Mouse (Mus musculus): ENCODE data around the gene Hpse2.

The Hpse2 gene

DNA sequence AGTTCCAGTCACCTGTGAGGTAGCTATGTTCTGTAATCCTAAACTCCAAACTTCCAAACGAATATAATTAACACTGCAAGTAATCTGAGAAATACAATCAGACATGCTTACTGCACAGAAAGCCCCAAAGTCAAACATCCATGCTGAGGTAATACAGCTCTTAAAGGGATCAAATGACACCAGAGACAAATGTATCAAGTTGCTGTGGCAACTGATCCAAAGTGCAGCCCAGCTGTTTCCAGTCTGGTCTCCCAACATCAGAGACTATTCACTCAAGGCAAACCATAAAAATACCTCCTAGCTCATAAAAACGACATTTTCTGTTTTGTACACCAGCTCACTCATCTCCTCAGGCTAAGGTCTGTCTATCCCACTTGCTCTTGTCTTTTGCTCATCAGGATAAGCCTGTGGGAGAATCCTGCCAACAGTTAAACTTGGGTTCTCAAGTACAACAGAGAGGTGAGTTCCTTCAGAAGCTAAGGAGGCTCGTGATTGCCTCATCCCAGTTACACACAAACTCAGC is 440.0 kb downstream of the Hpse2 start:
- DNase-seq = peak; percentile 15 to 38

DNA sequence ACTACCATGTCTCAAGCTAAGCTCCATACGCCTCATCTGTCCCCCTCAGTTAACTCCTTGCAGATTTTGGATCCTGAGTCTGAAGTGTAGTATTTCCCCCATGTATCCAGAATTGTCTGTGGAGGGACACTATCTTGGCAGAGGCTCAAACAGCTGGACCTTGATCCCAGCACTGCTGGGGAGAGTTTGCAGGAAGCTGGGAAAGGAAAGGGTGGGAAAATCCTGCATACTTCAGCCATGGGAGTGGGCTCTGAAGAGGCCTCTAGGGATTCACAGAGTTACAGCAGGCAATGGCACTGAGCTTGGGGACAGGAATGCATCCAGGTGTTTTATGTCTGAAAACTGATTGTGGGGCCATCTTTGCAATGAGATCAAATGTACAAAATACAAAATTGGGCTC is 450.6 kb downstream of the Hpse2 start:
- peak; percentile 12 to 22 for DNase-seq

DNA sequence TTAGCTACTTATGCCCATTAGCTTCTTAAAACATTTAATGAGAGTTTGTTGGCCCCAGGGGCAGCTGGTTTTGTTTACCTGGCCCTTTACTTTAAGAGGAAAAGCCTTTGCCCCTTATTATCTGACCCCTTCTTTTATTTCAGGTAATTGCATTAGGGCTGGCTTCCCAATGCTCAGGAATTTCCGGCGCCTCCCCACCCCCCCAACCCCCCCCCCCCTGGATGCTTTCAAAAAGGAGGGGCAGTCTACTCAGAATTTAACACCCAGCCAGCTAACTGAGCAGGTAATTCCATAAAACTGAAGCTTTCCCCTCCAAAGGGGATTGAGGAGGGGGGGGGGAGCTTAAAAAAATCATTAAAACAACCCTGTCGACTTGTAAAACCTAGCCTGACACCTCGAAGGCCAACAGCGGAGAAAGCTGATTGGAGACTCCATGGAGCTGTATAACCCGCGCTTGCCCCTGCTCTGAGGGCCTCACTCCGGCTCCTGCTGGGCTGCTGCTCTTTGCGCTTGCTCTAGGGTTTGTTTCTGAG is 451.4 kb downstream of the Hpse2 start:
- no peak for DNase-seq

DNA sequence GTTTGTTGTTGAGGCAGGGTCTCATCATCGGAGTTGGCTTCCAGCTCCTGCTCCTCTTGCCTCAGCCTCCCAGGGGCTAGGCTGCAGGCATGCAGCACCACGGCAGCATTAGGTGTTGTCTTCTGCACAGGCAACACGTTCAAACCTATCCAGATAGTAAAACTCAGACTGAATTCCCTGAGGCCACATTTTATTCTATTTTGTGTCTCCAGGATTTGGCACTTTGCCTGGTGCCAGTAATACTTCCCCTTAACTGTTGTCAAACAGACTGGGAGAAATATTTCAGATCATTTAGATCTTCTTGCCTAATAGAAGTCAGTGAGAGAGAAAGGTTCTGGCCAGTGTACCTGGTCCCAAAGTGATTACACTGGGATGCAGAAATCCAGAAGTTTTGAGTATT is 458.5 kb downstream of the Hpse2 start:
- no peak for DNase-seq

DNA sequence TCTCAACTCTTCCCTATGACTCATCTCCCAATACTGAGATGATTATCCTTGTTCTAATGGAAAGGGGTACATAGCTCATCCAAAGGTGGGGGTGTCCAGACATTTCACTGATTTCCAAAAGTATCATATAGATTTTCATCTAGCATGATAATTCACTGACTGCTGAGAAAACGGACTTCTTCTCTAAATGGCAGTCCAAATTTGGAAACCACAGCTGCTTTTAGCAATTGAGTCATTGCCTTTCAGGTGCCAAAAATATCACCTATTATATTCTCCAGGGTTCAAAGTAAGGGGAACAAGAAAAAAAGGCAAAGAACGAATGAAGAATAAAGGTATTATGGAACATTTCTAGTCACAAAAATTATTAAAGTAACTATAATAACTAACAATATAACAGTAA is 459.9 kb downstream of the Hpse2 start:
- no peak for DNase-seq

DNA sequence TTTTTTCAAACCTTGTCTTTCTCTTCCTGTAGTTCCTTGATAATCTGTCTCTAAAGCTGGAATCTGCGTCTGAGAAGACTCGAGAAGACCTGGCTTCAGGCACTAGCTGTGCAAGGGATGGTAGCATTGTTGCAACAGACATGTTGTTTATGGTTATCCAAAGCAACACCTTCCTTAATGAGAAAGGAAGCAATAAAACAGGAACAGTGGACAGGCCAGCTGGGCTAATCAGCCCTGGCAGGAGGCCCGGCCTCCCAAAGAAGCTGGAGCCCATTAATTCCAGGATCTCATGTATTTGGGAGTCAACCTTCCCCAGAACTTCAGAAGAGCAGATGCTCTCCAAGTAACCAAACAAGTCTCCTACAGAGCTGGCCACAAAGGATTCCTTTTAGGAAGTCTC is 465.5 kb downstream of the Hpse2 start:
- peak; percentile 69 to 77 for DNase-seq

DNA sequence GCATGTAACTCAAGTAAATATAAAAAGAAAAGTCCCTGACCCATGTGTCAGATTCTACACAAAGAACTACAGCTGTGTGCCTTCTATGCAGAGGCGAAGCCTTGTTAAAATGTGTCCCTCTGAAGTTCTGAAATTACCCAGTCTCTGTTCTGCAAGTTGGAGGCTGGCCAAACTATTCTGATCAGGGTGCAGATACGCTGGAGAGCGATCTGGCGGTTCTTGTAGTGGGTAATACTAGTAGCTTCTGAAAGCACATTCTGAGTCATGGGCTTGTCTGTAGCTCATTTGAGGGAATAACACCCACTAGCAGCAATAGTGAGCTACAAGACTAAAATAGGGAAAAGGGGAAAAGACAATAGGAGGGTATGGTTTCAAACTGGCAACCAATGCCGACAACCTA is 474.5 kb downstream of the Hpse2 start:
- DNase-seq = peak; percentile 20 to 47

DNA sequence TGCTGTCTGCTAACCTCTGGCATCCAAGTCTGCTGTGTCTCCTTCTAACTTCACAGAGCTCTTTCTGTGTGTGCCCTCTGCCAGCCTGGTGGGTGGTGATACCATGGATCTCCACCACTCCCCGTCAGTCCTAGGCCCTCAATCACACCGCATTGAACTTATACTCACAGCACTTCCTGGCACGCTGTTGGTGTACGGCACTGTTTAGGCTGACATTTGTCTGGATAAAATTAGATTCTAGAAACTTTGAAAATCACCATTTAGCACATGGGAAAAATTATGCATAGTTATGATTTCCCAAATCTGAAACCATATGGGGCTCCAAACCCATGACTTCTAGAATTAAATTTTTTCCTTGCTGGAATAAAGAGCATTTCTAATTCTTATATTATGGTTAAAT is 478.4 kb downstream of the Hpse2 start:
- DNase-seq = no peak

DNA sequence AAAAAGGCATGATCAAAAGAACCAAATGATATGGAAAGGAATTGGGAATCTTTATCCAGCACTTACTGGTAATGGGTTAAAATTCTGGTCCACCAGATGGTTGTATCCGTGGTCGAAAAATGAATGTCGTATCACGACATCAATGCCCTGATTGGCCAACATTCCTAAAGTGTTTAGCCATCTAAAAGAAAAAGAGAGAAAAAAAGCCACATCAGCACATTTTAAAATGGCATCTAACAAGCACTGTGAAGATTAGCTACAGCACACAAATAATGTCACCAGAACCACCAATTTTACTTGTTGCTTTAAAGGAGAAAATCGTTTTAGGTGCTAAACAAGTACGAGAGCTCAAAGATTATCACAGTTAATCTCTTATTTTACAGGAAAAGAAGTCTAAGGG is 479.6 kb downstream of the Hpse2 start:
- no peak for DNase-seq

DNA sequence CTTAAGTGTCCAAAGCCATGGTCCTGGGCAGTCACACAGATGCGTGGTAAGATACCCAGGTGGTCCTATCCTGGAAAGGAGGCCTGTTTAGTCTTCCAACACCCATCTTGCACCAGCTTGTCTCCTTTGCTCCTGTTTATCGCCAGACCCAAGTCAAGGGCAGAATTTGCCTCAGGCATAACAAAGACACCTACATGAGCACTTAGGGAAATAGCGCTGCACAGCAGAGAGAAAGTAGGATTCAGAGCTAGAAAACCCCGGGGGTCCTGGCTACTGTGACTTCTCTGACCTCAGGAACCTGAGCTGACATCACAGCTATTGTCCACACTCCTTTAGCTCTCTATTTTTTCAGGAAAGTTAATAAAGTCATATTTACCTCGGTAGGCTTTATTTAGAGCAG is 481.8 kb downstream of the Hpse2 start:
- no peak for DNase-seq

DNA sequence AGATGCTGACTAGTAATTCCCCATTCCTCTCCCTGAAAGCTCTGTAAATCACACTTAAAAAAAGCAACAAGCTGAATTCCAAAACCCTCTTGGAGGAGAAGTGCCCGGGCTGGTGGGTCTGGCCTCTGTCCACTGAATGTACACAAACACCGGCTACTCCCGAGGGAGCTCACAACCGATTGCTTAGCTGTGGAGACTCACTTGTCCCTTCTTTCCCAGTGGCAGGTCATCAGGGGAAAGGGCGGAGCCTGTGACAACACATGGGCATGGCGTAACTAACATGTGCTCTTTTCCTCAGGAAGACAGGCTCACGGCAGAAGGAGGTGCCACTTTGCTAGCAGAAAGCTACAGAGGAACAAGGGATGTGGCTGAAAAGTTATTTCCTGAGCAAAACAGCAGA is 483.4 kb downstream of the Hpse2 start:
- DNase-seq = peak; percentile 13 to 19

DNA sequence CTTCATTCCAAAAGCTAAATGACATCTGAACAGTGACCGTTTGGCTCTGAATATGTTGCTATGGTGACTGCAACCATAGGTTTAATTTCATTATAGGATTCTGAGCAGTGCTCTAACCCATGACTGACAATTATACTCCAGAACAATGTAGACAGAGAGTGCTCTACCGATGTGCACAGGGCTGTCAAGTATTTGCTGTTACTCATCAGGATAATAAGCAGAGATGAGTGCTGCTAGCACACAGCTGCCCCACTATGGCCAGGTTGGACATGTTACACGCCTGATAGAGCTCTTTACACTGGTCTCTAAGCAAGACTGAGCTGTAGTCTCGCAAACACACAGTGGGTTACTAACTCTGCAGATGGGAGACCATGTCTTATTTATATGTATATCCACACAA is 483.9 kb downstream of the Hpse2 start:
- DNase-seq = no peak

DNA sequence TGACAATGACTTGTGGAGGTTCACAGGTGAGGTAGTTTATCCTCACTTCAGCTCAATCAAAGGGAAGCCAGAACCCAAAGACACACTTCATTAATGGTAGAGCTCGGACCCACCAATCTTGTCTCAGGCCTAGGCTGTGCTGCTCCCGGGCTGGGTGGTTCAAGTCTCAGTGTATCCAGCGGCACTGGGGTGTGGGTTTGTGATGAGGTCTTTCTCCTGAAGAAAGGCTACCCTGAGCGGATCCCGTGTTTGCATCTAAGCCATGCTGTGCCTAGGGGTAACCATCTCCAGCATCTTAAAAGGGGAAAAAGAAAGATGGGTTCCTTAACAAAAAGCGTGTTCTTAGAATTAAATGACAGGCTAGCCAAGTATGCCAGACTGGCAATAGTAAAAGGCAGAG is 484.3 kb downstream of the Hpse2 start:
- no peak for DNase-seq

DNA sequence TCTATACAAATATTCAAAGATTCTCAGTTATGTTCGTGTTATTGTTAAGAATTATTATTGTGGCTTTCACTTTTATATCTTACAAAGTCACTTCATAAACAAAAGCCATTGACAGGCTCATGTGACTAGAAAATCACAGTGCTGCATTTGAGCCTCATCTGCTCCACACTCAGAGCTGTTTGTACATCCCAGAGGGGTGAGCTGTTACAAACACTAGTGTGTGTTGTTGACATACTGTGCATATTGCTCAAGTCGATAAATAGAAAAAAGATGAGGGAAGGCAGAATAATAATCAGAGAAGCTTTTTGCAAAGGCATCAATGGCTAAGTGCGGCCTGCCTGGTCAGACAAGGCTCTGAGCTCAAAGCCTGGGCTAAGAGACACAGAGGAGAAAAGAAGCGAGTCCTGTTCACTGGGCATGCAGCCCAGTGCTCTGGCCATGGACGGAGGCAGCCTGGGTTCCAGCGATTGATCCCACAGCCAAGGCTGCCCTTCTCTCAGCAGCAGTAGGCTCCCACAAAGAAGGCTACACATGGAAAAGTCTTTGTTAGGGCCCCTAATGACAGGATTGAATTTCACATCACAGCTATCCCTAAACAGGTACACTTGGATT is 485.6 kb downstream of the Hpse2 start:
- DNase-seq = no peak

DNA sequence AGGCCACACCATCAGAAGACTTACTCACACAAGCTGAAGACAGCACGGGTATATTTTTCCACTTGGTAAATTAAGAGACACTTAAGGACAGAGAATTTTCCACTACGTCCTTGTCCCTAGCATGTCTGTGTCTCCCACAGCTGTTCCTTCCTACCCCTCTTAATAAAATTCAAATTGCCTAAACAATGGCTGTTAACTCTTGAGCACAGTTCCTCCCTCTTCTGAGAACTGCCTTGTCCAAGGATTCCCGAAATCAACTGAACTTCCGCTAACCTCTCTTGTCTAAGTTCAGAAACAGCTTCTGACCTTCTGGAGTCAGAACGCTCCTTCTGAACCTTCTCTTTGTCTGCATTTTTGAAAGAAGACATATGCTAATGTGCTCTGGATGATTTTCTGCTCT is 496.6 kb downstream of the Hpse2 start:
- no peak for DNase-seq

DNA sequence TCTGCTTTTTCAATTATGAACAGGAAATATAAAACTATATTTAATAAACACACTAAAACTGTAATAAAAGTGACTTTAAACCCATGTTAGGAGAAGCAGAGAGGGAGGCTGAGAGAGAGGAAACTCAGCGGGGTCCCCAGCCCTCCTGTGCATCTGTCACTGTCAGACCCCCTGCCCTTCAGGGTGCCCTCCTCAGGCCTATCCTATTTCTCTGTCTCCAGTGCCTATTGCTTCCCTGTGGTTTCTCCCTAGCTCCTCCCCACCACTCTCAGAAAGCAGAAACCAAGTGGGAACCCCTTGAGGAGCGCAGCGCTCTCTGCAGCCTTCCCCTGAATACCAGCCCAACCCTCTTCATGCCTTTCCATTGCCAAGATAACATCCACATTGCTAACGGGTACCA is 510.5 kb downstream of the Hpse2 start:
- no peak for DNase-seq

DNA sequence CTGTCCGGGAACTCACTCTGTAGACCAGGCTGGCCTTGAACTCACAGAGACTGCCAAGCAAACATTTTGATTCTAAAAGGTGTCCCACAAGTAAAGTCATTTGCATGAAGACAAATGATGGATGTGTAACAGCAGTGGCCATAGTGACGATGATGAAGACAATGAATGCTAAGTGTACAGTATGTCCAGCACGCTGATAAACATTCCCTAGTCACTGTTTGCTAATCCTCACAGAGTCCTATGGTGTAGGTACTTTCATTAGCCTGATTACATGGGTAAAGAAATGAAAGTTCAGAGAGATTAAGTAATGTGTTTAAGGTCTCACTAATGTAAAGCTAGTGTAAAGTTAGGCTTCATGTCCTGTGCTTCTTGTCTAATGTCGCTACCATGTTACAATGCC is 511.6 kb downstream of the Hpse2 start:
- DNase-seq = no peak

DNA sequence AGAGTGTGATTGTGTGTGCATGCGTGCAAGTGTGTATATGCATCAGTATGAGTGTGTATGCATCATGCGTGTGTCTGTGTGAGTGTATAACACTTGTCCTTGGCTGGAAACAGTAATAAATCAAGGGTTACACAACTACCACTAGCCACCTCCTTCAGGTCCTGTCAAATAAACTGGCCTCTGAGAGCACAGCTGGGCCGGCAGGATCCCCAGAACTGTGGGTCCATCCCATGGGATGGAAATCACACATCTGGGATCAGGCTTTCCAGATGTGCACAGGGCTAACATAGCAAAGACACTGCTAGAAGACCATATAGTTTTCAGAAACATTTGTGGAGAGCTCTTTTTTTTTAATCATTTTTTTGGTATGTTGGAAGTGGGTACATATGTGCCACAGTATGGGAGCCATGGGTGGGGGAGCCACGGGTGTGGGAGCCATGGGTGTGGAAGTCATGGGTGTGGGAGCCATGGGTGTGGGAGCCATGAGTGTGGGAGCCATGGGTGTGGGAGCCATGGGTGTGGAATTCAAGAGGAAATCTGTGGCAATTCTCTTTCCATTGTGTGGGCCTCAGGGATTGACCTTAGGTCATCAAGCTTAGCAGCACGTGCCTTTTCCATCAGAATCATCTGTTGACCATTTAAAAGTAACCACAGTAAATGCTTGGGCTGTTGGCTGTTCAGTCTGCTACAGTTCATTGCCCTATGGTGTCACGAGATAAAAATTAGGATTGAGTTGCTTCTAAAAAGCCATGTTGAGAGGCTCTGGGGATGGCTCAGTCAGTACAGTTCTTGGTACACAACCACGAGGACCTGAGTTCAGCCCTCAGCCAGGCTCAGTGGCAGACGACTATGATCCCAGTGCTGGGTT is 518.3 kb downstream of the Hpse2 start:
- DNase-seq = no peak

DNA sequence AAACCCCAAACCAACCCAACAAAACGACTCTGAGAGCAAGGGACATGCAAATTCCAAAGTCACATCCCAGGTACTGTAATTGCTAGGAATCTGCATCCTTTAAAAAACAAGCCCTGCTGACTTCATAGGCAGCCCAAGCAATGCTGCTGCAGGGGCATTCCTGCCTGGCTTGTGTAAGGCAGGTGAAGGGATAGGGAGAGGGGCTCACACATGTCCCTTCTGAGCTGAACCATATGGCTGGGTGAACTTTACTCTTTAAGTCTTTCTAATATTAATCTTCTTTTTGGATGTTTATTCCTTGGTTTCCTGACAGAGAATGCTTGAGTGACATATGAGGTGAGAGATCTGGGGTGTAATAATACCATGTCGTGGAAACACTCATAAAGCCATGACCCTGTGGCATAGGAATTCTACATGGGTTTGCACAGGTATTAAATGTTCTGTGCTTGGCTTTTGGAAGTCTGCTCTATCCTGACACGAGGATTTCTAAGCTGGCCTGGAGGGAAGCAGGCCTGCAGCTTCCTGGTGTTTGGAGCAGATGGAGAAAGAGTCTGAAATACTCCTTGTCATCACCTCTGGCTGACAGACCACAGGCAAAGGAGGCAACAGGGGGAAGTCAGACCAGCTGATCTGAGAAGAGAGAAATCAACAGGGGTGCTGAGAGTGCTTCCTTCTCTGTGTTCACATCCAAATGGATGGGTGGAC is 519.0 kb downstream of the Hpse2 start:
- DNase-seq = no peak

DNA sequence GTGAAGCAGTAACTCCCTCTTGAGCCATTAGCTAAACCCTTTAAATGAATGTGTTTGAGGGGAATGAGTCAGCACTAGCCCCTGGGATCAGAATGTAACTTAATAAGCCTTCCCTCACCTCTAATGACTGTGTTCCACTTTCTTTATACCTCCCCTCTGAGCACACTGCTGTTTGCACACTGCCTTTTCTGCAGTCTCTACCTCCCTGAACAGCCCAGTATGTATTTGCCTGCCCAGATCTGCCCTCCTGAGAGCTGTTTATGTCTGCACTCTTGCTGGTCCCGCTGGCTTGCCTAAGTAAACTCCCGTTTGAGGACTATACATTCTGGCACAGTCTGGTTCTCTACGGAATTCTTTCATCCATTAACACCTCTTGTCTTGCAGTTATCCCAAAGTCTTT is 525.1 kb downstream of the Hpse2 start:
- DNase-seq = no peak

DNA sequence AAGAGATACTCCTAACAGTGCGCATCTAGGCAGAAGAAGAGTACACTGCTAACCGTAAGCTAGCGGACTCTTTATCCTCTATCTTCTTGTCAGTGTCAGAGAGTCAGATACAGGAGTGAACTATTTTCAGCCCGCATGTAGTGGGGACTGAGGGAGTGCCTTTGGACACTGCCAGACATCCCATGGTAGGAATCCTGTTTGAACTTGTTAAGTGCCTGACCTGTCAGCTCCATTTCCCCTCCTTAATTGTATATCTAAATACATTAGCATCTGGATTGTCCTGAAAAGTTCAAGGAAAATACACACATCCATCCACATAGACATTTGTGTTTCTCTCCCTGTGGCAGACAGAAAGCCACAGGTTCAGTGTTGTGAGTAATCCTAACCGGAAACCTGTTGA is 531.1 kb downstream of the Hpse2 start:
- DNase-seq = no peak

DNA sequence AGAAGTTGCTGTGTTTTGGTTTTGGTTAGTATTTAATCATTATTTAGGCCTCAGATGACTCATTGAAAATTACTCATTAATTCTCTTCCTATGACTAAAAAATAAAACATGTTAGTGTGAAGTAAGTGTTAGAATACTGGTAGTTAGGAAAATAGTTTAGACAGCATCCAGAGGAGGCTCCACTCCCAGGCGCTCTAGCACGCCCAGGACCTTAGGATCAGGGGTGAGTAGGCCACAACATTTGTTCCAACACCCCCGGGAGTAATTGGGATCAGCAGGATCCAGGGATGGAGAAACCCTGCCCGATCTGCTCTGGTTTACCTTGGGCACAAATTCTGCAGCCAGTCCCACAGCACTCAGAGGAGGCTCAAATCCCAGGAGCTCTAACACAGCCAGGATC is 532.5 kb downstream of the Hpse2 start:
- DNase-seq = no peak

DNA sequence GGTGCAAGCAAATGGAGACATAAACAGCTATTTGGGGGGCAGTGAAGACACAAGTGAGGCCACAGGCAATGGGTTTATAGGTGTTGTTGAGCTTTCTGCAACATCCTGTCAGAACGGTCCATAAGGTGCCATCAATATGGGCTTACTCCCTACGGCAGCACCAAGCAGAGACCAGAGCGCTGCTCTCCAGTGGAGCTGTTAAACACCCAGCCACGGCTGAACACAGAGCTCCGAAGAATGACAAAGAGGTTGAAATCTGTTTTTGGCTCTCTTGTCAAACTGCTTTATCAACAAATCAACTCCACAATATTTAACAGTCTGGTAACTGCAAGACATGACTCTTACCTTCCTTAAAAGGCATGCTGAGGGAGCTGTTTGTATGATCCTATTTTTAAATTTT is 537.7 kb downstream of the Hpse2 start:
- no peak for DNase-seq
